Mouse (Mus musculus): ENCODE data around the gene Smim6. TPM values are rescaled to one million over a fixed set of nuclear protein-coding genes. Genes with fewer than 3 reads are reported as not detected.
A peak's percentile ranks its signal among the peaks of the same experiment; 100 is the strongest.

Gene Smim6
- polyA plus RNA-seq, 1 experiment from 2014 or later: 1.9 TPM

DNA sequence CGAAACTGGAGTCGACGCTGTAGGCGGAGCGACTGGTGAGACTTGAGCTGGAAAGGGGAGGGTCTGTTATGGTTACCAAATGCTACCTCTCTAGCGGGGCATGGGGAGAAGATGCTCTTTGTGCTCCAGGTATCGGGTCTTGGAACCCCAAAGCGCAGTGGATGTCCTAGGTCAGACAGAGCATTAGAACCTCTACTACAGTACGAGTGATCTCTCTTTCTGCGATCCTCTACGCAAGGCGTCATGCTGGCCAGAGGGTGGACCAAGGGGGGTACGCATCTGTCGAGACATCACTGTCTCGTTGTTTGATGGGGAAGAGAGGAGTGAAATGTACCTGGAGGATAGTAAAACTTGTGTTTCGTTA lies 21.9 kb downstream of the Smim6 start:
- peak overlapping the region; percentile 82 for H3K9ac ChIP-seq (replicated peaks)
- TF ChIP-seq CTCF (IDR thresholded peaks at IDR 0.05; ENCODE audit: low read depth) (no peak), EP300 (IDR thresholded peaks at IDR 0.05; ENCODE audit: low read depth) (no peak)
- H3K4me1 ChIP-seq (ENCODE audit: insufficient read depth): peaks cover 18% of the 10 kb centered on the region
- H3K36me3 ChIP-seq (replicated peaks; ENCODE audit: insufficient read depth, low read length): peaks cover 25% of the 10 kb centered on the region
- no peaks in the 10 kb centered on the region for H3K9me3 ChIP-seq (ENCODE audit: low read length)
- peak overlapping the region; percentile 88 for H3K4me3 ChIP-seq (ENCODE audit: low read depth, low read length)
- no peak for DNase-seq
- under 1% methylated on average over 16 of the region's 16 CpGs for WGBS (ENCODE audit: insufficient replicate concordance)
- peak overlapping the region; percentile 88 for H3K4me2 ChIP-seq (ENCODE audit: low read depth, low read length)
- peak; percentile 43 for ATAC-seq
- H3K27me3 ChIP-seq (ENCODE audit: insufficient read depth, low read length): no peaks in the 10 kb centered on the region
- H3K27ac ChIP-seq (ENCODE audit: low read depth): peak overlapping the region; percentile 52; the same call in 1 of the 2 replicates

DNA sequence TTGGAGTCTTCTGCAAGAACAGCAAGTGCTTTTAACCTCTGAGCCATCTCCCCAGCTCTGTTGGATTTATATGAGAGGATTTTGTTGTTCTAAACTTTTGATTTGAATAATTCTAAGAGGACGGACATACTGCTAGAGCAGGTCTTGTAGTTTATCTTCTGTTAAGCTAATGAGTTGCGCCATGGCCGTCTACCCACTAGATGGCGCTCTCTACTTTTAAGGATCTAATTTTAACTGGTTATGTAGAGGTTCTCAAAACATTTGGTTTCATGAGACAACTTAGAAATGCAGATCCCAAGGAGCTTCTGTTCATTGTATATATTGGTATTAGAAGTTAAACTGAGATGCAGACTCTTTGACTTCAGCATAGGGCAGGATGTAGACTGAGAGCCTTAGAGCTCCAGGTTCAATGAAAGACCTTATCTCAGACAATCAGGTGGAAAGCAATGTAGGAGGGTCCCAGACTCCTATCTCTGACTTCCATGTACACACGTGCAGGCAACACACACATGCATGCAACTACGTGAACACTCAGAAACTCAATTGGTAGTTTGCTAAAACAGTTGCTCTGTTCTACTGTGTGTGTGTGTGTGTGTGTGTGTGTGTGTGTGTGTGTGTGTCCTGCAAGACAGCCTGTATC lies 28.0 kb downstream of the Smim6 start:
- Histone ChIP-seq H3K27ac (ENCODE audit: low read depth) (no peak overlapping the region), H3K4me3 (ENCODE audit: low read depth, low read length) (no peak overlapping the region), H3K4me2 (ENCODE audit: low read depth, low read length) (no peak overlapping the region), H3K36me3 (replicated peaks; ENCODE audit: insufficient read depth, low read length) (peaks cover 46% of the 10 kb centered on the region), H3K9ac (replicated peaks) (no peak overlapping the region), H3K9me3 (ENCODE audit: low read length) (no peaks in the 10 kb centered on the region), H3K4me1 (ENCODE audit: insufficient read depth) (peaks cover under 1% of the 10 kb centered on the region), H3K27me3 (ENCODE audit: insufficient read depth, low read length) (no peaks in the 10 kb centered on the region)
- peak; percentile 61; the same call in 1 of the 2 replicates for ATAC-seq
- TF ChIP-seq CTCF (IDR thresholded peaks at IDR 0.05; ENCODE audit: low read depth): peak; percentile 86
- no peak for TF ChIP-seq EP300 (IDR thresholded peaks at IDR 0.05; ENCODE audit: low read depth)
- 22% methylated on average over 6 of the region's 6 CpGs for WGBS (ENCODE audit: insufficient replicate concordance)
- DNase-seq: peak; percentile 66

DNA sequence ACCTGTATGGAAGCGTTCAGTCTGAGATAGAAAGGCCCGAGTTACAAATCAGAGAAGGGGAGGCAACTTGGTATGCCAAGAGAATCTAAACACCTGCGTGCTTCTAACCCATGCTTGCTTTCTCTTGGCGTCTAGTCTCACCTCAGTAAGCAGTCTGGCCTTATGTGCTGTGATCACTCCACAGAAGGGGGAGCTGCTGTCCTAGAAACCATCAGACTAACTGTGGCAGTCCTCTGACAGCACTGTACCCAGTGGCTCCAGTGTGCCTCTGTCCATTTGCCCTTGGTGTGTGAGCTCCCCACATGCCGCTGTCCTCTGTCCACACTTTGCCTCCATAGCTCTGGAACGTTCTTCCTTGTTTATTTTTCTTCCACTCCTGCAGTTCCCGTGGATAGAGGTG lies 30.2 kb downstream of the Smim6 start:
- no peak overlapping the region for H3K4me3 ChIP-seq (ENCODE audit: low read depth, low read length)
- no peak overlapping the region for H3K27ac ChIP-seq (ENCODE audit: low read depth)
- no peak for TF ChIP-seq EP300 (IDR thresholded peaks at IDR 0.05; ENCODE audit: low read depth)
- TF ChIP-seq CTCF (IDR thresholded peaks at IDR 0.05; ENCODE audit: low read depth): peak; percentile 12; the same call in 1 of the 2 replicates
- ATAC-seq (no peak), DNase-seq (no peak)
- no peaks in the 10 kb centered on the region for H3K9me3 ChIP-seq (ENCODE audit: low read length)
- H3K36me3 ChIP-seq (replicated peaks; ENCODE audit: insufficient read depth, low read length): peaks cover 45% of the 10 kb centered on the region
- no peak overlapping the region for H3K9ac ChIP-seq (replicated peaks)
- 85% methylated on average over 7 of the region's 7 CpGs for WGBS (ENCODE audit: insufficient replicate concordance)
- no peaks in the 10 kb centered on the region for H3K4me1 ChIP-seq (ENCODE audit: insufficient read depth)
- H3K4me2 ChIP-seq (ENCODE audit: low read depth, low read length): no peak overlapping the region
- no peaks in the 10 kb centered on the region for H3K27me3 ChIP-seq (ENCODE audit: insufficient read depth, low read length)

DNA sequence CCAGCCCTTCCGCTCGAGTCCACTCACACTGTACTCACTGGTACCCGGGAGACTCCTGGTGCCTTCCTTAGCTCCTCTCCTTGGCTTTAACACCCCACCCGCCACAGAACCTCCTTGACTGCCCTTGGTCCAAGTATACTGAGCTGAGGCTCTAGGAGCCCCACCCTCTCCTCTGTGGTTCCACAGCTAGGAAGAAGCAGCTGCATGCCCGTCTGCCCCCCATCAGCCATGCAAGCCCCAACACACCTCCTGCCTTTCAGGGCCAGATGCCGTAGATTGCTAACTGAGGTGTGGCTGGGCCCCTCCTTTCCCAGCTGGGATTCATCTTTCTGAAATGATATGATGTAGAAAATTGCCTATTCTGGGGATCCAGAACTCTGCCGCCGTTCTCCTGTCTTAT lies 33.4 kb downstream of the Smim6 start:
- Histone ChIP-seq H3K9ac (replicated peaks) (no peak overlapping the region), H3K4me3 (ENCODE audit: low read depth, low read length) (no peak overlapping the region), H3K4me2 (ENCODE audit: low read depth, low read length) (no peak overlapping the region), H3K36me3 (replicated peaks; ENCODE audit: insufficient read depth, low read length) (peaks cover 40% of the 10 kb centered on the region), H3K27ac (ENCODE audit: low read depth) (no peak overlapping the region), H3K9me3 (ENCODE audit: low read length) (no peaks in the 10 kb centered on the region), H3K27me3 (ENCODE audit: insufficient read depth, low read length) (no peaks in the 10 kb centered on the region), H3K4me1 (ENCODE audit: insufficient read depth) (no peaks in the 10 kb centered on the region)
- ATAC-seq (no peak), DNase-seq (no peak)
- TF ChIP-seq CTCF (IDR thresholded peaks at IDR 0.05; ENCODE audit: low read depth): no peak
- no peak for TF ChIP-seq EP300 (IDR thresholded peaks at IDR 0.05; ENCODE audit: low read depth)
- 87% methylated on average over 8 of the region's 8 CpGs for WGBS (ENCODE audit: insufficient replicate concordance)

DNA sequence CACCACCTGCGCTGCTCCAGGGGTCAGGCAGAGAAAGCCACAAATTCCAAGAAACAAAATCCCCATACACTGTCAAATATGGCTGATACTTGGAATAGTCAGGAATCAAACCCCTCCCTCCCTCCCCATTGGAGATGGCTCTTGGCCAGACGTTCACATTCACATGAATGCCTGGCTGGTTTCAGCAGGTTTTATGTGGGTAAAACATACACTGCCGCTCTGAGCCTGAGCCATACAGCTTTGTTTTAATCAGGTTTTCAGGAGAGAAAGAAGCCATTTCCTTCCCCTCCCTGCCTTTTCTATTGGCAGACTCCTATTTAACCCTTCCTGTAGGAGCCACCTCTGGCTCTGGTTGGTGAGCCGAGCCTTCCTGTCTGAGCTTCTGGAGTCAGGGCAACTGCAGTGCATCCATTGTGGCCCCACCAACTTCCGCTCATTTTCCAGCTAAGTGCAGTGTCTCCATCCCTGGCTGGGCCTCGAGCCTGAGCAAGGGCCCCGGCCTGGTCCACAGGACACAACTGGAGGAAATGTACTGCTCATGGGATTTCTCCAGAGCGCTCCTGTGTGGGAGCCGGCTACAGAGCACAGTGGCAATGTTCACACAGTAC lies 34.5 kb downstream of the Smim6 start:
- Histone ChIP-seq H3K27me3 (ENCODE audit: insufficient read depth, low read length) (no peaks in the 10 kb centered on the region), H3K36me3 (replicated peaks; ENCODE audit: insufficient read depth, low read length) (peaks cover 46% of the 10 kb centered on the region), H3K9ac (replicated peaks) (no peak overlapping the region), H3K4me3 (ENCODE audit: low read depth, low read length) (no peak overlapping the region), H3K27ac (ENCODE audit: low read depth) (no peak overlapping the region), H3K4me1 (ENCODE audit: insufficient read depth) (no peaks in the 10 kb centered on the region), H3K4me2 (ENCODE audit: low read depth, low read length) (no peak overlapping the region), H3K9me3 (ENCODE audit: low read length) (no peaks in the 10 kb centered on the region)
- TF ChIP-seq EP300 (IDR thresholded peaks at IDR 0.05; ENCODE audit: low read depth) (no peak), CTCF (IDR thresholded peaks at IDR 0.05; ENCODE audit: low read depth) (no peak)
- WGBS (ENCODE audit: insufficient replicate concordance): 82% methylated on average over 9 of the region's 9 CpGs
- DNase-seq (no peak), ATAC-seq (no peak)

DNA sequence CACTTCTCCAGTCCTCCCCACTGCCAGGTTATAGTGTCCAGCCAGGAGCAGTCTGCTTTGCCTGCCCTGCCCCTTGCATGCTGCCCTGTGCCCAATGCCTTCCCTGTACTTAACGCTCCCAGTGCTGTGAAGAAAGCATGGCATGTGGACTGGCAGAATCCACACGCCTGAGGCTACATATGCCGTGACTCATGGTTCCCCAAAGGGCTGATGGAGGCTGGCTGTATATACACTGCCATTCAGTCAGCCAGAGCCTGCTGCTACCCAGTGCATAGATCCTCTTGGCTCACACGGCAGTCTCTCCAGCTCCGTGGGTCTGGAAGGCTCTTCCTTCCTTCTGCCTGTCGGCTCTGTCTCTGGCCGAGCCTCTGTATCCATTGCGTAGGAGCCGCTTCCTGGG lies 36.5 kb downstream of the Smim6 start:
- DNase-seq: no peak
- peaks cover 53% of the 10 kb centered on the region for H3K36me3 ChIP-seq (replicated peaks; ENCODE audit: insufficient read depth, low read length)
- H3K9me3 ChIP-seq (ENCODE audit: low read length): no peaks in the 10 kb centered on the region
- H3K27ac ChIP-seq (ENCODE audit: low read depth): no peak overlapping the region
- no peak overlapping the region for H3K4me2 ChIP-seq (ENCODE audit: low read depth, low read length)
- no peak overlapping the region for H3K9ac ChIP-seq (replicated peaks)
- no peak overlapping the region for H3K4me3 ChIP-seq (ENCODE audit: low read depth, low read length)
- WGBS (ENCODE audit: insufficient replicate concordance): 91% methylated on average over 9 of the region's 9 CpGs
- no peaks in the 10 kb centered on the region for H3K4me1 ChIP-seq (ENCODE audit: insufficient read depth)
- no peak for TF ChIP-seq EP300 (IDR thresholded peaks at IDR 0.05; ENCODE audit: low read depth)
- no peak for TF ChIP-seq CTCF (IDR thresholded peaks at IDR 0.05; ENCODE audit: low read depth)
- ATAC-seq: no peak
- no peaks in the 10 kb centered on the region for H3K27me3 ChIP-seq (ENCODE audit: insufficient read depth, low read length)

Measured in liver, postnatal 0 days (tissue).